In genomic region chr7:112328969-112329368, GRCm38 (mm10) we compare ENCODE assay signal across 8 mouse cellular contexts.
A peak's percentile ranks its signal among the peaks of the same experiment; 100 is the strongest.
DNase-seq lines count a peak whose midpoint lies in the region; ATAC-seq and TF ChIP-seq lines count a peak whose summit lies in the region.

No protein-coding gene starts in this region.

- H3K9ac ChIP-seq in hindbrain, postnatal 0 days (replicated peaks; ENCODE audit: low read length) = no peak overlapping the region
- H3K9ac ChIP-seq in hindbrain, embryonic 16.5 days (ENCODE audit: low read depth, low read length) = no peak overlapping the region
- no peak overlapping the region for H3K9ac ChIP-seq in ES-E14 (ENCODE audit: insufficient read depth, low read depth, low read length, poor library complexity, severe bottlenecking)

- H3K36me3 ChIP-seq in hindbrain, postnatal 0 days (ENCODE audit: insufficient read depth, low read length) = no peaks in the 10 kb centered on the region
- H3K36me3 ChIP-seq in hindbrain, embryonic 16.5 days (ENCODE audit: control insufficient read depth, insufficient read depth, low read length) = no peaks in the 10 kb centered on the region
- no peaks in the 10 kb centered on the region for H3K36me3 ChIP-seq in ES-E14 (ENCODE audit: control insufficient read depth, insufficient read depth, low read length, poor library complexity, severe bottlenecking)

- no peaks in the 10 kb centered on the region for H3K27me3 ChIP-seq in hindbrain, postnatal 0 days (ENCODE audit: insufficient read depth, low read length)
- H3K27me3 ChIP-seq in hindbrain, embryonic 16.5 days (replicated peaks; ENCODE audit: control insufficient read depth, insufficient read depth, low read length) = no peaks in the 10 kb centered on the region

- peak; percentile 61 for TF ChIP-seq CTCF in hindbrain, postnatal 0 days (IDR thresholded peaks at IDR 0.05; ENCODE audit: low read depth)
- peak; percentile 34; the same call in 1 of the 2 replicates for TF ChIP-seq CTCF in cortical plate, adult 2 months (IDR thresholded peaks at IDR 0.05; ENCODE audit: extremely low read depth, insufficient read depth, low read length)

- H3K4me3 ChIP-seq in hindbrain, postnatal 0 days (ENCODE audit: low read length) = no peak overlapping the region
- H3K4me3 ChIP-seq in hindbrain, embryonic 16.5 days (ENCODE audit: low read length) = no peak overlapping the region
- H3K4me3 ChIP-seq in ES-E14 (ENCODE audit: insufficient read depth in 1 of 2, low read depth in 1 of 2, low read length in 2 of 2, poor library complexity in 1 of 2, severe bottlenecking in 1 of 2) = no peak overlapping the region
- no peak overlapping the region for H3K4me3 ChIP-seq in cortical plate, adult 2 months (ENCODE audit: insufficient read depth, low read length)

- peak; percentile 80 for DNase-seq in hindbrain, postnatal 0 days (ENCODE audit: low spot score)
- DNase-seq in 416B (ENCODE audit: low read depth) (peak; percentile 48), ES-E14 (ENCODE audit: low read depth, low spot score) (peak; percentile 49)
- peak; percentile 74 for DNase-seq in large intestine, adult 2 months (ENCODE audit: low read depth, low spot score)
- DNase-seq in thymus, postnatal 14 days = peak; percentile 66
- no peak for DNase-seq in Muller cell, postnatal 12 days (ENCODE audit: inconsistent ontology term)

- H3K4me2 ChIP-seq in hindbrain, postnatal 0 days (ENCODE audit: low read depth, low read length) = no peak overlapping the region
- no peak overlapping the region for H3K4me2 ChIP-seq in hindbrain, embryonic 16.5 days (ENCODE audit: low read length)

- H3K9me3 ChIP-seq in hindbrain, postnatal 0 days (ENCODE audit: low read length) = no peaks in the 10 kb centered on the region
- no peaks in the 10 kb centered on the region for H3K9me3 ChIP-seq in hindbrain, embryonic 16.5 days (ENCODE audit: control insufficient read depth, low read length)
- no peaks in the 10 kb centered on the region for H3K9me3 ChIP-seq in ES-E14 (ENCODE audit: control insufficient read depth, insufficient read depth, low read depth, low read length)

- no peak overlapping the region for H3K27ac ChIP-seq in hindbrain, postnatal 0 days
- H3K27ac ChIP-seq in hindbrain, embryonic 16.5 days (ENCODE audit: low read depth, low read length) = no peak overlapping the region
- H3K27ac ChIP-seq in ES-E14 (ENCODE audit: insufficient read depth, low read depth, low read length, poor library complexity, severe bottlenecking) = no peak overlapping the region
- no peak overlapping the region for H3K27ac ChIP-seq in cortical plate, adult 2 months (ENCODE audit: insufficient read depth, low read length)

- no peak for TF ChIP-seq POLR2A in cortical plate, adult 2 months (IDR thresholded peaks at IDR 0.05; ENCODE audit: extremely low read depth, insufficient read depth, low read length)

- no peaks in the 10 kb centered on the region for H3K4me1 ChIP-seq in hindbrain, postnatal 0 days (ENCODE audit: insufficient read depth, low read length)
- H3K4me1 ChIP-seq in hindbrain, embryonic 16.5 days (ENCODE audit: control insufficient read depth, insufficient read depth, low read depth, low read length) = no peaks in the 10 kb centered on the region
- no peaks in the 10 kb centered on the region for H3K4me1 ChIP-seq in ES-E14 (ENCODE audit: control insufficient read depth in 2 of 2, insufficient read depth in 2 of 2, low read length in 2 of 2, poor library complexity in 1 of 2)
- H3K4me1 ChIP-seq in cortical plate, adult 2 months (ENCODE audit: control insufficient read depth, insufficient read depth, low read length) = peaks cover 8% of the 10 kb centered on the region

- 10% methylated on average over 1 of the region's 1 CpGs for WGBS in hindbrain, postnatal 0 days
- 12% methylated on average over 1 of the region's 1 CpGs for WGBS in hindbrain, embryonic 16.5 days
- 9% methylated on average over 1 of the region's 1 CpGs for WGBS in large intestine, adult 2 months

- no peak; the same call in 1 of the 2 replicates for ATAC-seq in hindbrain, postnatal 0 days
- no peak for ATAC-seq in hindbrain, embryonic 16.5 days

- in situ Hi-C loops in ES-E14 (cut with MboI; ENCODE audit: low sequenced_read_pairs in 2 of 2, unreplicated experiment in 2 of 2) = no loop called here

TF ChIP-seq in ES-E14, 5 proteins besides CTCF, POLR2A, EP300 and RAD21:
- TF ChIP-seq ZNF384 (IDR thresholded peaks at IDR 0.05; ENCODE audit: low read depth, low read length) = no peak
- no peak for TF ChIP-seq MAFK (IDR thresholded peaks at IDR 0.05; ENCODE audit: insufficient read depth, low read depth, low read length)
- no peak for TF ChIP-seq HCFC1 (IDR thresholded peaks at IDR 0.05; ENCODE audit: borderline replicate concordance, insufficient read depth, low read length)
- no peak for TF ChIP-seq CHD2 (IDR thresholded peaks at IDR 0.05; ENCODE audit: low read depth, low read length)
- TF ChIP-seq ZC3H11A (IDR thresholded peaks at IDR 0.05; ENCODE audit: borderline replicate concordance, low read depth, low read length) = no peak
